Mouse (Mus musculus) lung, embryonic 16.5 days (tissue): ENCODE results near the gene Pip5k1c. TPM values are rescaled to one million over a fixed set of nuclear protein-coding genes. Genes with fewer than 3 reads are reported as not detected.

Source experiments
- ATAC-seq: fragments of 200-750 bp; cut with Nextera tagmentation; 2 replicates; pipeline ENCODE4 v1.8.0; 2017; ENCODE audit warnings: low read depth, mild to moderate bottlenecking, moderate library complexity
- H3K27ac ChIP-seq: fragments of 300-500 bp; sonication (generic); 2 replicates; pipeline ENCODE4 v1.5.1; 2014; ENCODE audit warnings: mild to moderate bottlenecking, control low read depth, low read length
- H3K27me3 ChIP-seq: fragments of 300-500 bp; sonication (generic); 2 replicates; pipeline ENCODE4 v1.6.1; 2014; ENCODE audit warnings: low read depth, low read length, mixed read lengths; ENCODE audit not compliant: control insufficient read depth, insufficient read depth
- H3K36me3 ChIP-seq: fragments of 300-500 bp; sonication (generic); 2 replicates; pipeline ENCODE4 v1.6.1; 2014; ENCODE audit warnings: low read length; ENCODE audit not compliant: control insufficient read depth, insufficient read depth
- H3K4me1 ChIP-seq: fragments of 300-500 bp; sonication (generic); replicated peaks from 2 replicates; pipeline ENCODE4 v1.6.1; 2014; ENCODE audit warnings: low read length, mixed read lengths; ENCODE audit not compliant: control insufficient read depth, insufficient read depth
- H3K4me2 ChIP-seq: fragments of 300-500 bp; sonication (generic); 2 replicates; pipeline ENCODE4 v1.6.1; 2014; ENCODE audit warnings: low read depth, low read length, control low read depth
- H3K4me3 ChIP-seq: fragments of 300-500 bp; sonication (generic); 2 replicates; pipeline ENCODE4 v1.5.1; 2014; ENCODE audit warnings: mild to moderate bottlenecking, low read length, control low read depth
- H3K9ac ChIP-seq: fragments of 300-500 bp; sonication (generic); 2 replicates; pipeline ENCODE4 v1.6.1; 2014; ENCODE audit warnings: low read length, control low read depth
- H3K9me3 ChIP-seq: fragments of 300-500 bp; sonication (generic); 2 replicates; pipeline ENCODE4 v1.6.1; 2016; ENCODE audit warnings: low read length; ENCODE audit not compliant: control insufficient read depth
- WGBS: fragments of 180-500 bp; shearing (Covaris S2); extraction: QIAGEN DNeasy Blood & Tissue Kit; methylation state at CpG from one replicate; pipeline ENCODE4 v1.1.7; 2014; 5-methylcytosine and 5-hydroxymethylcytosine counted together
- polyA plus RNA-seq: library from polyadenylated mRNA; unstranded; fragments of >200 nt; fragmentation: Nextera tagmentation; extraction: Ambion mirVana; gene quantifications from 2 replicates; pipeline ENCODE4 v1.2.1, GENCODE M21; 2015

Pip5k1c gene
- polyA plus RNA-seq, 1 experiment from 2014 or later: 43.1 TPM

DNA sequence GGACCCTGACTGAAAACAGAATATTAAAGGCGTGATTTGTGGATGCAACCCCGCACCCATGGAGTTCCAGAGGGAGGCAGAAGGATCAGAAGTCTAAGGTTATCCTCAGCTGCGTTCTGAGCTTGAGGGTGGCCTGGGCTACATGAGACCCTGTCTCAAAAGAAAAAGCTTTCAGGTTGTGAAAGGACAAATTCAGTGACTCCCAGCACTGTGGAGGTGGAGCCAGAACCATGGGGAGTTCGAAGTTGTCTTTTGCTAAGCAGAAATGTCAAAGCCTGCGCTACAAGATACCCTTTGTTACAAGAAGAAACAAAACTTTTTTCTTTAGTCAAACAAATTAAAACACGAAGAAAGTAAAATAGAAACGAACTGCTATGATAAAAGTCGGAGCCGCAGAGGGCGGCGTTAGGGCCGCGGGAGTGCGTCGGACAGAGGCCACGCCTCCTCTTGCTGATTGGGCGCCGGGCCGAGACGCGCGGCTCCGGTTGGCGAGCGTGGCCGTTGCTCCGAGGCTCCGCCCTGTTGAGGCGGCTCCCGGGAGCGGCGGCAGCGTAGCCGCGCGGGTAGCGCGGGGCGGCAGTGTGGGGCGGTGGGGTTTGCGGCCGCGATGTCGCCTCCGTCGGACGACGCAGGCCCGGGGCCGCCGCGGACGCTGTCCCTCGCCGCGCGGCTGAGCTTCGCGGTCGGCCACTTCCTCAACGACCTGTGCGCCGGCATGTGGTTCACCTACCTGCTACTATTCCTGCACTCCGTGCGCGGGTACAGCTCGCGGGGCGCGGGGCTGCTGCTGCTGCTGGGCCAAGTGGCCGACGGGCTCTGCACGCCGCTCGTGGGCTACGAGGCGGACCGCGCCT is 64.5 kb downstream of the Pip5k1c start, which contains the start of gene Mfsd12:
Mfsd12 (plus strand) TSS at position 501 of the 854 bp plus-strand sequence.
- H3K4me3 ChIP-seq: peak within 1 kb of the TSS; percentile 84
- H3K27me3 ChIP-seq: no peaks in the 10 kb centered on the region
- H3K9ac ChIP-seq: peak within 1 kb of the TSS; percentile 89
- no peaks in the 10 kb centered on the region for H3K9me3 ChIP-seq
- H3K36me3 ChIP-seq: no peaks in the 10 kb centered on the region
- peaks cover 26% of the 10 kb centered on the region for H3K4me1 ChIP-seq
- 2% methylated on average over 77 of the region's 79 CpGs for WGBS
- peak within 1 kb of the TSS; percentile 99 for H3K4me2 ChIP-seq
- ATAC-seq: peak; percentile 92
- H3K27ac ChIP-seq: peak within 1 kb of the TSS; percentile 48

DNA sequence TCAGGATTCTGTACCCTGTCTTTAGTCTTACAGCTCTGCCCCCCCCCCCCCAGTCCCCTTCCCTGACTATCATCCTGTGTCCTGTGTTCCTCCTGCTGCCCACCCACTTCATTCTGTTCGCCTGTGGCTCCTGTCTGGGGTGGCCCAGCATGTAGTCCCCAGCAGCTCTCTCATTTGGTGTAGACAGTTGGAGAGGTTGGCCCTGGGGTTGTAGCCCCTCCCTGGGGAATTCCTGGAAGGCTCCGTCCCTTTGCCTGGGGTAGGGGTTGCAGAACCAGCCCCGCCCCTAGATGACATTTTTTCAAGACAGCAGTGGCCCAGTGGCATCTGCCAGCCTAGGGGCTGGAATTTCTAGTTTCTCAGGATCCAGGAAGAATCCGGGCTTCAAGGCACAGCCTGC is 65.4 kb downstream of the Pip5k1c start:
- peaks cover 33% of the 10 kb centered on the region for H3K4me1 ChIP-seq
- H3K27ac ChIP-seq: peak overlapping the region; percentile 48; the same call in 1 of the 2 replicates
- no peaks in the 10 kb centered on the region for H3K9me3 ChIP-seq
- peak overlapping the region; percentile 99 for H3K4me2 ChIP-seq
- no peaks in the 10 kb centered on the region; the same call in 1 of the 2 replicates for H3K27me3 ChIP-seq
- WGBS: 21% methylated on average over 4 of the region's 4 CpGs
- H3K36me3 ChIP-seq: no peaks in the 10 kb centered on the region
- peak overlapping the region; percentile 84 for H3K4me3 ChIP-seq
- ATAC-seq: no peak
- H3K9ac ChIP-seq: peak overlapping the region; percentile 89

DNA sequence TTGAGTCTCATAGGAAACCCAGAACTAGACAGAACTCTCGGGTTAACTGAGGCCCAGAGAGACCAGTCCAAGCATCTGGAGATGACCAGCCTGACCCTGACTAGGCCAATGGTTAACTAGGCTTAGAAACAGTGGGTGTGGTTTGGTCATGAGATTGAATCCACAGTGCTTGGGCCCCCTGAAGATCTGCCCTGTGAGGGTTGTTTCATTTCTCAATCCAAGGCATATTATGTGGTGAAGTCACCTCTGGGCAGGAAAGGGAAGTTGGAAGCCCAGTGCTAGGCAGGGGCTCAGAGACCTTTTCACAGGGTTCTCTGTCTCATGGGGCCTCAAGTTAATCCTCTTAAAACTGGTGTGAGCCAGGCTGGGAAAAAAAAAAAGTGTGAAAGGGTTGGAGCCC is 66.1 kb downstream of the Pip5k1c start:
- Histone ChIP-seq H3K9ac (peak overlapping the region; percentile 27; the same call in 1 of the 2 replicates), H3K4me2 (peak overlapping the region; percentile 99), H3K27me3 (peaks cover 5% of the 10 kb centered on the region; the same call in 1 of the 2 replicates), H3K4me3 (peak overlapping the region; percentile 84), H3K9me3 (no peaks in the 10 kb centered on the region), H3K27ac (peak overlapping the region; percentile 1; the same call in 1 of the 2 replicates), H3K4me1 (peaks cover 40% of the 10 kb centered on the region), H3K36me3 (no peaks in the 10 kb centered on the region)
- WGBS: 59% methylated on average over 1 of the region's 1 CpGs
- ATAC-seq: no peak

DNA sequence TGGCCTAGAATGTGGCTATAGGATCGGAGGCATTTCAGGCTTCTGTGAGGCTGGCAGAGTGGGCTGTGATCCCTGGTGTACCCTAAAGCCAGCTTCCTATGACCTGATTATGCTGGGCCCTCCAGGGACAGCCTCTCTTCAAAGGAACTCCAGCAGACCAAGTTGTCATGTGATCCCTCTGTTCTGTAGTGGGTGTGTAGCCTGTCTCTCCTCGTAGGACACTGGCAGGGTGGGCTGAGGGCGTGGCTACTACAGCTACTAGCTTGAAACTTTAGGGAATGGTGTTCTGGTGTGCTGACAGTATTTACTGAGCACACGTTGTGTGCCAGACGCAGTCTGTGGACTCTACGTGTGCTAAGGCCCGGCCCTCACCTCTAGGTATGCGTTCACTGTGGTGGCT is 68.0 kb downstream of the Pip5k1c start:
- Histone ChIP-seq H3K4me1 (peaks cover 58% of the 10 kb centered on the region), H3K36me3 (no peaks in the 10 kb centered on the region), H3K4me3 (no peak overlapping the region), H3K27ac (peak overlapping the region; percentile 67), H3K4me2 (no peak overlapping the region), H3K27me3 (peaks cover 6% of the 10 kb centered on the region), H3K9ac (peak overlapping the region; percentile 49), H3K9me3 (no peaks in the 10 kb centered on the region)
- WGBS: 58% methylated on average over 8 of the region's 8 CpGs
- no peak for ATAC-seq

DNA sequence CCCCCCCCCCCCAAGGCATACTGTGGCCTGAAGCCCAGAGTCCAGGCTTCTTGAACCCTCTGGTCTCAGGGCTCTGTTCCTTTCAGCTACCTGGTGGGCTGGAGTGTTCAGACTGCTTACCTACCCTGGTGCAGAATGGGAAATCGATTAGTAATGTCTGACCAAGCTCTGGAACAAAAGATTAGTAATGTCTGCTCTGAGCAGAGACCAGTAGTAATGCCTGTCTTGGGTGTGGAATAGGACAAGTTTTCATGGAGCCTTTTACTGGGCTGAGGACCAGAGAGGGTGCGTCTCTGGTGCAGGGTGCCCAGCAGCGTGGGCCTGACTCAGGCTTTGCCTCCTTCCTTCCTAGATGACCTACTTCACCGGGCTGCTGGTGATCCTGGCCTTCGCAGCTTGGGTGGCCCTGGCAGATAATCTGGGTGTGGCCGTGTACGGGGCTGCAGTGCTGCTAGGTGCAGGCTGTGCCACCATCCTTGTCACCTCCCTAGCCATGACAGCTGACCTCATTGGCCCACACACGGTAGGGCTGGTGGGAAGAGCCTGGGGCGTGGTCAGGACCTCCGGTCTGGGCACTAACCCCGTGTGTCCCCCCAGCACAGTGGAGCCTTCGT is 69.7 kb downstream of the Pip5k1c start:
- WGBS: 51% methylated on average over 12 of the region's 12 CpGs
- Histone ChIP-seq H3K27ac (peak overlapping the region; percentile 90), H3K9ac (peak overlapping the region; percentile 49), H3K9me3 (no peaks in the 10 kb centered on the region), H3K36me3 (peaks cover 8% of the 10 kb centered on the region), H3K4me2 (peak overlapping the region; percentile 60), H3K4me3 (no peak overlapping the region), H3K27me3 (peaks cover 6% of the 10 kb centered on the region), H3K4me1 (peaks cover 62% of the 10 kb centered on the region)
- peak; percentile 8 for ATAC-seq

DNA sequence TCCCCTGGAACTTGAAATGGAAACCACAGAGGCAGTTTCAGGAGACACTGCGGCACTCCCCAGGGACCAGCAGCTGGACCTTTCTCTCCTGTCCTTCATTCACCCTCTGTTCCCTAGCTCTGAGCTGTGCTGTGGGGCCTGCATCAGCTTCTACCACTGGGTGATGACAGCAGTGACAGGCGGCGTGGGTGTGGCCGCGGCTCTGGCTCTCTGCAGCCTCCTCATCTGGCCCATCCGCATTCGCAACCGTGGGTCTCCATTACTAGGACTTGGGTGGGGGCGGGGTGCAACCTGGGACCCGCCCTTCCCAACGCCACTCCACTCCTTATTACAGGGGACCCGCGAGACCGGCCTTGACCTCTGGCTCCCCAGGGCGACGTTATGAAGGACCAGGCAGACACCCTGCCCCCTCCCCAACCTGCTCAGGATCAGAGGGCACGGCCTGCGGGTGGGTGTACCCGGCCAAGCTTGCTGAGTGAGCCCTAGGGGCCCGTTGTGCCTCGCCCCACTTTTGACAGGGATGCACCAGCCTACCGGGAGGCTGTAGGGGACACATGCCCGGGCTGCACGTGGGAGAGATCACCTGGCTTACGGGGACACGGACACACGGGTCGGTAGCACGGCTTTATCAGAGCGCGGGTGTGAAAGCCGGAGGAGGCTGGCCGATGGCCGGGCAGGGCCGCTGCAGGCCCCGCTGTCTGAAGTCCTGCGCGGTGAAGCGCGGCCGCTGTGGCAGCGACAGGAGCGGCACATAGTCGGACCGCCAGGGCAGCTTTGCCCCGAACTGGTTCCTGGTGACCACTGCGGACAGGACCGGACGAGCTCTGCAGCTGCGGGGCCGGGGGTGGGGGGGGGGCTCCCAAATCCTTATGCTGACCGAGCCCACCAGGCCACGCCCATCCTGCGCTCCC is 70.9 kb downstream of the Pip5k1c start:
- Histone ChIP-seq H3K27me3 (peaks cover 6% of the 10 kb centered on the region), H3K9ac (peak overlapping the region; percentile 64), H3K36me3 (peaks cover 20% of the 10 kb centered on the region), H3K27ac (peak overlapping the region; percentile 90), H3K4me3 (peak overlapping the region; percentile 34), H3K4me2 (peak overlapping the region; percentile 60), H3K4me1 (peaks cover 53% of the 10 kb centered on the region), H3K9me3 (no peaks in the 10 kb centered on the region)
- WGBS: 11% methylated on average over 54 of the region's 54 CpGs
- 0 out of 2 replicates have a peak, but pooled peaks have one; percentile 6 for ATAC-seq

DNA sequence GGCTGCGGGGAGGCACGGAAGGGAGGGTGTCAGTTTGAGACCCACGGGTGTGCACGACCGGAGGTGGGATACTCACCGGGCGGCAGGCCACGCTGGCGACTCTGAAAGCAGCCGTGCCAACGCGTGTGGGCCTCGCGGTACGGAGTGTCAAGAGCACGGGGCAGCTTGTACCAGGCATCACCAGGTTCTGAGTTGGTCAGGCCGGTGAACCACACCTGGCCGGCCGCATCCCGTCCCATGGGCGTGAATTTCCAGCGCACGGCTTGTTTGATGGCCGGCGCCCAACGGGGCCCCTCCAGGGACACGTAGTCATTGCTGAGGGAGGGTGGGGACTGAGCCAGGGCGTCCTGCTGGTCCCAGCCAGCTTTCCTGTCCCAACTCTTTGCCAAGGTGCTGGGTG is 71.9 kb downstream of the Pip5k1c start:
- H3K36me3 ChIP-seq: peaks cover 29% of the 10 kb centered on the region
- peak; percentile 1; the same call in 1 of the 2 replicates for ATAC-seq
- peak overlapping the region; percentile 37; the same call in 1 of the 2 replicates for H3K27ac ChIP-seq
- peaks cover 6% of the 10 kb centered on the region for H3K27me3 ChIP-seq
- no peaks in the 10 kb centered on the region for H3K9me3 ChIP-seq
- 9% methylated on average over 28 of the region's 28 CpGs for WGBS
- peak overlapping the region; percentile 34 for H3K4me3 ChIP-seq
- H3K9ac ChIP-seq: peak overlapping the region; percentile 64
- H3K4me2 ChIP-seq: peak overlapping the region; percentile 60
- H3K4me1 ChIP-seq: peaks cover 45% of the 10 kb centered on the region

DNA sequence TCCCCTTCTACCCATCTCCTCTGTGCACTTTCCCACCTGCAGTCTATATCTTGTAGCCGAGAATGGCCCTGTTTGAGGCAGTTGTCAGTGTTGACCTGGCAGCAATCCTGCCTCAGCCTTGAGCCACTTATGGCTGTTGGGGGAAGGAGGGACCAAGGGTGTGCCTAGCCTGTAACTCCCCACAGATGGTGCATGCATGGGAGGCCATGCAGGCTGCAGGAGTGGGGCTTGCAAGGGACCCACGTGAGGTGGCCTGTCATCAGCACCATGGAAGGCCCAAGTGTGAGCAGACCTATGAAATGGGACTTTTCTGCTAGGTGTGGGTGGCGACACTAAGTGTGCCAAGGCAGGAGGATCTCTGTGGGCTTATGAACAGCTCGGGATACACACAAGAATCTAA is 72.3 kb downstream of the Pip5k1c start:
- Histone ChIP-seq H3K27ac (peak overlapping the region; percentile 37; the same call in 1 of the 2 replicates), H3K4me3 (no peak overlapping the region), H3K4me2 (peak overlapping the region; percentile 60; the same call in 1 of the 2 replicates), H3K27me3 (peaks cover 6% of the 10 kb centered on the region), H3K4me1 (peaks cover 45% of the 10 kb centered on the region), H3K9me3 (no peaks in the 10 kb centered on the region), H3K36me3 (peaks cover 33% of the 10 kb centered on the region), H3K9ac (no peak overlapping the region)
- 28% methylated on average over 4 of the region's 4 CpGs for WGBS
- ATAC-seq: 0 out of 2 replicates have a peak, but pooled peaks have one; percentile 3
